Mouse (Mus musculus): ENCODE results near the gene Mink1. TPM values are rescaled to one million over a fixed set of nuclear protein-coding genes. Genes with fewer than 3 reads are reported as not detected.
A peak's percentile ranks its signal among the peaks of the same experiment; 100 is the strongest.

Mink1 gene
- total and polyA plus RNA-seq, 2 experiments from 2014 or later = 5.0 to 20.4 TPM

DNA sequence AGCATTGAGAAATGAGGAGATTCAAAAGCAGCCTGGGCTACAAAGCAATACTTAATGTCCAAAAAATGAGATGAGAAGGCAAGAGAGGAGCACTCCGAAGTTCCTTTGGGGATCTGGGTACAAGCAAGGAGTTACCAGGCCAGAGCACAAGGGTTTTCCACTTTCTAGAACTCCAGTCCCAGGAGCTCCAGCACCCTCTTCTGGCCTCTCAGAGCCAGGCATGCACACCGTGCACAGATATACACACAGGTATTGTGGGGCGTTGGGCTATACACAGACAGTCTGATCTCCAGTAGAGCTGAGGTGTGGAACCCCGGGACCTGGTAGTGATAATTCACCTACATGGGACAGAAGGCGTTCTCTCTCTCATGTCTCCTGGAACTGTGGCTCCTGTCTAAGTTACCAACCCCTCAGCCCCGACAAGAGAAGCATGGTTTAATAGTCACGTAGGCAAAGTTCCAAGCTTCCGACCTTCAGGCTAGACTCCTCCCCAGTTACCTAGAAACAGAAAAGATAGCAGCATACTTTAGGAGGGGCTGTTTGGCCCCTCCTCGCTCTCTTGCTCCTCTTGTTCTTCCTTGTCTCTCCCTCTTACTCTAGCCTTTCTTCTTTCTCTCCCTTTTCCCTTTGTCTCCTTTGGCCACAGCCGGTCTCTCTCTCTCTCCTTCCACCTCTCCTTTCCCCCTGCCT is 60.5 kb downstream of the Mink1 start:
- H3K9ac ChIP-seq (replicated peaks; ENCODE audit: low read depth, low read length) = no peak overlapping the region
- no peak overlapping the region for H3K4me2 ChIP-seq (ENCODE audit: low read depth, low read length)
- H3K9me3 ChIP-seq (replicated peaks; ENCODE audit: control insufficient read depth, low read length) = no peaks in the 10 kb centered on the region
- no peak for ATAC-seq (ENCODE audit: insufficient read depth, low read depth)
- H3K36me3 ChIP-seq (replicated peaks; ENCODE audit: control insufficient read depth, insufficient read depth, low read length) = no peaks in the 10 kb centered on the region
- no peak overlapping the region for H3K27ac ChIP-seq (ENCODE audit: low read depth)
- DNase-seq (ENCODE audit: low spot score) = no peak
- no peaks in the 10 kb centered on the region for H3K4me1 ChIP-seq (ENCODE audit: control insufficient read depth, insufficient read depth)
- no peak overlapping the region for H3K4me3 ChIP-seq (ENCODE audit: low read depth, low read length)
- TF ChIP-seq CTCF (IDR thresholded peaks at IDR 0.05; ENCODE audit: low read depth) (peak; percentile 30), EP300 (IDR thresholded peaks at IDR 0.05; ENCODE audit: low read depth) (no peak)
- WGBS = 63% methylated on average over 10 of the region's 10 CpGs
- H3K27me3 ChIP-seq (ENCODE audit: control insufficient read depth, insufficient read depth, low read length) = no peaks in the 10 kb centered on the region

DNA sequence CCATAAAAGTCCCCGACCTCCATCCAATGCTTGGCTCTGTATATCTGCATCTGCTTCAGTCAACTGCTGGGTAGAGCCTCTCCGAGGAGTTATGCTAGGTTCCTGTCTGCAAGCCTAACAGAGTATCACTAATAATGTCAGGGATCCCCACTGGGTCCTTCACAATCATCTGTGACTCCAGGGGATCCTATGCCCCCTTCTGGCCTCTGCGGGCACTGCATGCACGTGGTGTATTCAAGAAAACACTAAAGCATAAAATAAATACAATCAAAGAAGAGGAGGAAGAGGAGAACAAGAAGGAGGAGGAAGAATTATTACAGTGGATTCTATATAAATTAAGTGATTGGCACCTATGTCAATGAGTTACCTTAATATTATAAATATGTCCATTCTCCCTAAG is 62.8 kb downstream of the Mink1 start:
- H3K36me3 ChIP-seq (replicated peaks; ENCODE audit: control insufficient read depth, insufficient read depth, low read length) = no peaks in the 10 kb centered on the region
- 46% methylated on average over 4 of the region's 4 CpGs for WGBS

DNA sequence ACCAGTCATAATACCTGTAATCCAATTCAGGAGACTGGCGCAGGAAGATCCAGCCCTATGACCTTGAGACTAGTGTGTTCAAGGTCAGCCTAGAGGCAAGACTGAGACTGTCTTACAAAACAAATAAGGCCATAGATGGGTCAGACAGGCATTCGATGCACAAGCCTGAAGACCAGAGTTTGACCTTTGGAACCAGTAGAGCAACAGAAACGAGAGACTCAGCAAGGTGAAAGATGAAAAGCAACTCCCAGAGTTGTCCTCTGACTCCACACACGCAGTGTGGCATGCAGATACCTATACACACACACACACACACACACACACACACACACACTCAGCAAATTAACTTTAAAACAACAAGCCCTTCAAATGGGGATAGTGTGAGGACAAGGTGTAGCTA is 64.2 kb downstream of the Mink1 start:
- Histone ChIP-seq H3K9ac (replicated peaks; ENCODE audit: low read depth, low read length) (no peak overlapping the region), H3K4me2 (ENCODE audit: low read depth, low read length) (no peak overlapping the region), H3K9me3 (replicated peaks; ENCODE audit: control insufficient read depth, low read length) (no peaks in the 10 kb centered on the region), H3K4me1 (ENCODE audit: control insufficient read depth, insufficient read depth) (no peaks in the 10 kb centered on the region), H3K27me3 (ENCODE audit: control insufficient read depth, insufficient read depth, low read length) (no peaks in the 10 kb centered on the region), H3K36me3 (replicated peaks; ENCODE audit: control insufficient read depth, insufficient read depth, low read length) (no peaks in the 10 kb centered on the region), H3K27ac (ENCODE audit: low read depth) (no peak overlapping the region), H3K4me3 (ENCODE audit: low read depth, low read length) (no peak overlapping the region)
- 67% methylated on average over 4 of the region's 4 CpGs for WGBS
- TF ChIP-seq EP300 (IDR thresholded peaks at IDR 0.05; ENCODE audit: low read depth) = no peak
- TF ChIP-seq CTCF (IDR thresholded peaks at IDR 0.05; ENCODE audit: low read depth) = no peak
- no peak for DNase-seq (ENCODE audit: low spot score)
- ATAC-seq (ENCODE audit: insufficient read depth, low read depth) = no peak

More for the DNA sequence above, 62.8 kb downstream of the Mink1 start:
- no peak for TF ChIP-seq EP300 (IDR thresholded peaks at IDR 0.05; ENCODE audit: low read depth)
- peak; percentile 60 for TF ChIP-seq CTCF (IDR thresholded peaks at IDR 0.05; ENCODE audit: low read depth)
- Histone ChIP-seq H3K4me3 (ENCODE audit: low read depth, low read length) (no peak overlapping the region), H3K27me3 (ENCODE audit: control insufficient read depth, insufficient read depth, low read length) (no peaks in the 10 kb centered on the region), H3K9me3 (replicated peaks; ENCODE audit: control insufficient read depth, low read length) (no peaks in the 10 kb centered on the region), H3K9ac (replicated peaks; ENCODE audit: low read depth, low read length) (no peak overlapping the region), H3K4me2 (ENCODE audit: low read depth, low read length) (no peak overlapping the region), H3K27ac (ENCODE audit: low read depth) (no peak overlapping the region), H3K4me1 (ENCODE audit: control insufficient read depth, insufficient read depth) (no peaks in the 10 kb centered on the region)
- ATAC-seq (ENCODE audit: insufficient read depth, low read depth) (no peak), DNase-seq (ENCODE audit: low spot score) (no peak)

DNA sequence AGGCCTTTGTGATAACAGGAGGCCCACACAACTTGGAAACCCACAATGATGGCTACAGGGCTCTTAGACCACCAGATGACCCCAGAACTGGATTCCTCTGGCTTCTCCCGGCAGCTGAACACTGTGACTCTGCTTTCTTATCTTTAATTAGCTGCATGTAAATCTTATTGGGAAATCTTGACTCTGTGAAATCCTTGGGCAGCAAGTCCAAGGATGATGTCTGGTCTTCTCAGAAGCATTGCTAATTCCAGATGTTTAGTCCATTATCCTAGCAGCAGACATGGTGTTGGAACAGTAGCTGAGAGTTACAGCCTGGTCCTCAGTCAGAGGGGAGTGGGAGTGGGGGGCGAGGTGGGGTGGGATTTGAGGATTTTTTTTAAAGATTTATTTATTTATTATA is 65.8 kb downstream of the Mink1 start:
- no peaks in the 10 kb centered on the region for H3K36me3 ChIP-seq (replicated peaks; ENCODE audit: control insufficient read depth, insufficient read depth, low read length)
- 57% methylated on average over 2 of the region's 2 CpGs for WGBS
- TF ChIP-seq CTCF (IDR thresholded peaks at IDR 0.05; ENCODE audit: low read depth) (no peak), EP300 (IDR thresholded peaks at IDR 0.05; ENCODE audit: low read depth) (no peak)
- no peaks in the 10 kb centered on the region for H3K4me1 ChIP-seq (ENCODE audit: control insufficient read depth, insufficient read depth)
- no peaks in the 10 kb centered on the region for H3K9me3 ChIP-seq (replicated peaks; ENCODE audit: control insufficient read depth, low read length)
- H3K4me3 ChIP-seq (ENCODE audit: low read depth, low read length) = no peak overlapping the region
- no peak for ATAC-seq (ENCODE audit: insufficient read depth, low read depth)
- H3K27ac ChIP-seq (ENCODE audit: low read depth) = no peak overlapping the region
- no peak for DNase-seq (ENCODE audit: low spot score)
- H3K9ac ChIP-seq (replicated peaks; ENCODE audit: low read depth, low read length) = no peak overlapping the region
- H3K27me3 ChIP-seq (ENCODE audit: control insufficient read depth, insufficient read depth, low read length) = no peaks in the 10 kb centered on the region
- H3K4me2 ChIP-seq (ENCODE audit: low read depth, low read length) = no peak overlapping the region

DNA sequence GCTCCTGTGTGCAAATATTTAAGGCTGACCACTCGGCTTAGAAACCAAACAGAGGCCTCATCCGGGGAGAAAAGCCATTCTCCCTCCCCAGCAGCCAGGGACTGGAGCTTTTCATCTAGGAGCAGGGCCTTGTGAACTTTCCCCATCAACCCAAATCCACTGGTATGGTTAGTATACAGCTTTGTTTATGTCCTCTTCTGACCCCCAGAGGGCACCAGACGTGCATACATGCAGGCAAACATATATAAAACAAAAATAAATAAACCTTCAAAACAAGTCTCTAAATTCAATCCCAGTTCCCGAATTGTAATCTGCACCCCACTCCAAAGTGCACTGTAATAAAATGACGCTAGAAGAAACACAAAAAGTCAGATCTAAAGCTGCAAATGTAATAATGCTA is 66.9 kb downstream of the Mink1 start:
- Histone ChIP-seq H3K4me2 (ENCODE audit: low read depth, low read length) (no peak overlapping the region), H3K27me3 (ENCODE audit: control insufficient read depth, insufficient read depth, low read length) (no peaks in the 10 kb centered on the region), H3K9me3 (replicated peaks; ENCODE audit: control insufficient read depth, low read length) (no peaks in the 10 kb centered on the region), H3K27ac (ENCODE audit: low read depth) (no peak overlapping the region), H3K4me1 (ENCODE audit: control insufficient read depth, insufficient read depth) (no peaks in the 10 kb centered on the region), H3K36me3 (replicated peaks; ENCODE audit: control insufficient read depth, insufficient read depth, low read length) (no peaks in the 10 kb centered on the region), H3K9ac (replicated peaks; ENCODE audit: low read depth, low read length) (no peak overlapping the region), H3K4me3 (ENCODE audit: low read depth, low read length) (no peak overlapping the region)
- ATAC-seq (ENCODE audit: insufficient read depth, low read depth) (no peak), DNase-seq (ENCODE audit: low spot score) (peak; percentile 32)
- WGBS = 55% methylated on average over 5 of the region's 5 CpGs
- TF ChIP-seq EP300 (IDR thresholded peaks at IDR 0.05; ENCODE audit: low read depth) = no peak
- peak; percentile 52 for TF ChIP-seq CTCF (IDR thresholded peaks at IDR 0.05; ENCODE audit: low read depth)

DNA sequence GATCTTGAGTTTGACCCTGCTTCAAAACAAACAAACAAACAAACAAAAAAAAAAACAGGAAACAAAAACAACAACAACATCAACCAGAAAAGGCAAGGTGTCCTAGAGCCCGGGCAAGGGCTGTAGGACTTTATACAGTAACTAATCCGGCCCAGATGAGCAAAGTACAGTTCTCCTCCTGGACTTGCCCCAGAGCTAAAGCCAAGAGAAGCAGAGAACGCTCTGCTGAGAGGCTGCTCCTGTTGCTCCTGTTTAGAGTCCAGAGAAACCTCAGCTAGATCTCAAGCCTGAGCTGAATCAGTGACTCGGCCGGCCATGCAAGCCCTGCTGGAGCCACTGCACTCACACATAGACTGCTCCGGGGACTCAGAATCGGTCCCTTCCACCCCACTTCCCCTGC is 67.4 kb downstream of the Mink1 start:
- Histone ChIP-seq H3K27ac (ENCODE audit: low read depth) (no peak overlapping the region), H3K27me3 (ENCODE audit: control insufficient read depth, insufficient read depth, low read length) (no peaks in the 10 kb centered on the region), H3K9me3 (replicated peaks; ENCODE audit: control insufficient read depth, low read length) (no peaks in the 10 kb centered on the region), H3K36me3 (replicated peaks; ENCODE audit: control insufficient read depth, insufficient read depth, low read length) (no peaks in the 10 kb centered on the region), H3K9ac (replicated peaks; ENCODE audit: low read depth, low read length) (no peak overlapping the region), H3K4me2 (ENCODE audit: low read depth, low read length) (no peak overlapping the region), H3K4me3 (ENCODE audit: low read depth, low read length) (no peak overlapping the region), H3K4me1 (ENCODE audit: control insufficient read depth, insufficient read depth) (no peaks in the 10 kb centered on the region)
- no peak for TF ChIP-seq CTCF (IDR thresholded peaks at IDR 0.05; ENCODE audit: low read depth)
- no peak for TF ChIP-seq EP300 (IDR thresholded peaks at IDR 0.05; ENCODE audit: low read depth)
- ATAC-seq (ENCODE audit: insufficient read depth, low read depth) (no peak), DNase-seq (ENCODE audit: low spot score) (no peak)
- 58% methylated on average over 7 of the region's 7 CpGs for whole genome bisulfite sequencing

All from heart, postnatal 0 days (tissue).